Comparison of ENCODE assay signal across 9 mouse cellular contexts in genomic region chr2:131416482-131416881, GRCm38 (mm10).
DNase-seq lines count a peak whose midpoint lies in the region; TF ChIP-seq lines count a peak whose summit lies in the region.
"Had no signal": no experiment of that assay in that cellular context is flagged by ENCODE, and none has a peak within 500 bp of the region (broad histone marks: within the 10 kb centered on the region; RNA-seq: fewer than 3 reads in every experiment).

No protein-coding gene starts in this region.

- DNase-seq in A20 (ENCODE audit: low read depth, low spot score) (peak; percentile 64), ES-E14 (ENCODE audit: low read depth, low spot score) (peak; percentile 39)
- DNase-seq in cerebellum, adult 9-11 months, result peak; percentile 30
- peak; percentile 59 for DNase-seq in gastrocnemius, adult 18-20 months (ENCODE audit: low spot score)
- peak; percentile 71 for DNase-seq in kidney, adult 18-20 months
- peak; percentile 56 to 60 for DNase-seq in left cerebral cortex, postnatal 36 days (ENCODE audit: low spot score in 2 of 2)
- peak; percentile 77 for DNase-seq in retina, embryonic 14.5 days (ENCODE audit: low spot score)
- DNase-seq in urinary bladder, postnatal 25 days (ENCODE audit: low spot score), result peak; percentile 57

- in situ Hi-C loops in ES-E14 (cut with MboI; ENCODE audit: low sequenced_read_pairs in 2 of 2, unreplicated experiment in 2 of 2), result loop anchor here in 1 of 2 experiments (10.0 kb wide), 1 partner anchor 362 kb away; no protein-coding TSS in a partner anchor

- no peaks in the 10 kb centered on the region for H3K9me3 ChIP-seq in ES-E14 (ENCODE audit: control insufficient read depth, insufficient read depth, low read depth, low read length)
- H3K9me3 ChIP-seq: stomach, embryonic 15.5 days had no signal

- no peaks in the 10 kb centered on the region for H3K4me1 ChIP-seq in ES-E14 (ENCODE audit: control insufficient read depth in 2 of 2, insufficient read depth in 2 of 2, low read length in 2 of 2, poor library complexity in 1 of 2)
- H3K4me1 ChIP-seq: stomach, embryonic 15.5 days had no signal

- H3K4me3 ChIP-seq in ES-E14 (ENCODE audit: insufficient read depth in 1 of 2, low read depth in 1 of 2, low read length in 2 of 2, poor library complexity in 1 of 2, severe bottlenecking in 1 of 2), result no peak overlapping the region
- H3K4me3 ChIP-seq: stomach, embryonic 15.5 days had no signal

- H3K36me3 ChIP-seq in ES-E14 (ENCODE audit: control insufficient read depth, insufficient read depth, low read length, poor library complexity, severe bottlenecking), result no peaks in the 10 kb centered on the region
- H3K36me3 ChIP-seq: stomach, embryonic 15.5 days had no signal

- no peak overlapping the region for H3K27ac ChIP-seq in ES-E14 (ENCODE audit: insufficient read depth, low read depth, low read length, poor library complexity, severe bottlenecking)
- H3K27ac ChIP-seq: stomach, embryonic 15.5 days had no signal

- intact Hi-C loops in left cerebral cortex, postnatal 36 days (cut with DNase I), result loop anchor here (5.0 to 10.0 kb wide), 4 partner anchors 62 to 319 kb away; partner anchors contain the start of genes Pank2 and Rnf24

- no peak overlapping the region for H3K9ac ChIP-seq in ES-E14 (ENCODE audit: insufficient read depth, low read depth, low read length, poor library complexity, severe bottlenecking)
- H3K9ac ChIP-seq: stomach, embryonic 15.5 days had no signal

TF ChIP-seq in ES-E14, 5 proteins besides CTCF, POLR2A, EP300 and RAD21:
- TF ChIP-seq HCFC1 (IDR thresholded peaks at IDR 0.05; ENCODE audit: borderline replicate concordance, insufficient read depth, low read length), result no peak
- peak; percentile 85 for TF ChIP-seq ZC3H11A (IDR thresholded peaks at IDR 0.05; ENCODE audit: borderline replicate concordance, low read depth, low read length)
